Mouse (Mus musculus) layer of hippocampus, postnatal 14 days (tissue): Measurements from ENCODE around the gene Ccdc173. TPM values are rescaled to one million over a fixed set of nuclear protein-coding genes. Genes with fewer than 3 reads are reported as not detected.
"Not testable (repeated sequence)": the region's sequence is repeated elsewhere in the genome, so short reads cannot be mapped to it uniquely, and the experiment has no call there.

Source experiments
- DNase-seq, 2 experiments: peaks; one replicate each; pipeline ENCODE4 v3.0.0; 2021 to 2022; ENCODE audit warnings: low spot score in 2 of 2, mixed read lengths in 1 of 2
- long read RNA-seq, 2 experiments: library from polyadenylated mRNA; stranded (forward); transcript quantifications; one replicate each; pipeline ENCODE4 v2.0.0; 2021
- total RNA-seq, 2 experiments: library from RNA; stranded (reverse); gene quantifications; 2 replicates each; pipeline ENCODE4 v1.2.3; 2021

Gene Ccdc173
- total RNA-seq = 1 to 10 TPM; 2.7 to 2.8 TPM
- long read RNA-seq, experiment 1, partial matches to known transcripts = 0 of 4 reads
- long read RNA-seq, experiment 1, other reads (novel, unspliced or antisense) = 3 of 4 reads
- long read RNA-seq, experiment 2, partial matches to known transcripts = 2 of 6 reads
- long read RNA-seq, experiment 2, other reads (novel, unspliced or antisense) = 4 of 6 reads

GRCm38 (mm10) chr2:69789429-69790069 is at the start of gene Ccdc173, which contains the start of gene Phospho2:
TSS of gene Ccdc173 (minus strand) at chr2:69789575.
TSS of gene Phospho2 (plus strand) at chr2:69789623.
- peak; percentile 95 to 98 for DNase-seq

- no peak for DNase-seq
Measured at GRCm38 (mm10) chr2:69838707-69839106, 49.3 kb upstream of the Ccdc173 start.

- DNase-seq = no peak
Measured at GRCm38 (mm10) chr2:69837996-69838395, 48.6 kb upstream of the Ccdc173 start.

- no peak for DNase-seq
Measured at GRCm38 (mm10) chr2:69837244-69837967, 48.0 kb upstream of the Ccdc173 start.

- DNase-seq = no peak
Measured at GRCm38 (mm10) chr2:69830116-69830515, 40.7 kb upstream of the Ccdc173 start.

- DNase-seq = no peak
Measured at GRCm38 (mm10) chr2:69829680-69830079, 40.3 kb upstream of the Ccdc173 start.

GRCm38 (mm10) chr2:69828031-69828430 is 38.7 kb upstream of the Ccdc173 start:
- no peak for DNase-seq

- DNase-seq = no peak
Measured at GRCm38 (mm10) chr2:69826380-69826779, 37.0 kb upstream of the Ccdc173 start.

- DNase-seq = no peak
Measured at GRCm38 (mm10) chr2:69825898-69826297, 36.5 kb upstream of the Ccdc173 start.

GRCm38 (mm10) chr2:69823129-69823677 is 33.8 kb upstream of the Ccdc173 start:
- DNase-seq = peak in 1 of 2 experiments; percentile 51

GRCm38 (mm10) chr2:69822361-69823128 is 33.2 kb upstream of the Ccdc173 start:
- DNase-seq = peak; percentile 43 to 49

- no peak for DNase-seq
Measured at GRCm38 (mm10) chr2:69821711-69822110, 32.3 kb upstream of the Ccdc173 start, which contains the start of gene Klhl23. TSS of gene Klhl23 (plus strand) at chr2:69821944.

GRCm38 (mm10) chr2:69820201-69820600 is 30.8 kb upstream of the Ccdc173 start:
- DNase-seq = no peak

GRCm38 (mm10) chr2:69818350-69819085 is 29.1 kb upstream of the Ccdc173 start:
- no peak for DNase-seq

- no peak for DNase-seq
Measured at GRCm38 (mm10) chr2:69816575-69816974, 27.2 kb upstream of the Ccdc173 start.

GRCm38 (mm10) chr2:69811349-69811748 is 22.0 kb upstream of the Ccdc173 start:
- not testable (repeated sequence) for DNase-seq

GRCm38 (mm10) chr2:69810169-69810568 is 20.8 kb upstream of the Ccdc173 start:
- DNase-seq = no peak

- DNase-seq = not testable (repeated sequence)
Measured at GRCm38 (mm10) chr2:69804663-69805062, 15.3 kb upstream of the Ccdc173 start.

- no peak for DNase-seq
Measured at GRCm38 (mm10) chr2:69803756-69804155, 14.4 kb upstream of the Ccdc173 start.

GRCm38 (mm10) chr2:69802911-69803312 is 13.5 kb upstream of the Ccdc173 start:
- peak in 1 of 2 experiments; percentile 25 for DNase-seq
